Mouse (Mus musculus) kidney, postnatal 0 days (tissue): ENCODE data around the gene Zup1. TPM values are rescaled to one million over a fixed set of nuclear protein-coding genes. Genes with fewer than 3 reads are reported as not detected.
"Not testable (repeated sequence)": the region's sequence is repeated elsewhere in the genome, so short reads cannot be mapped to it uniquely, and the experiment has no call there.

ENCODE experiments used
- ATAC-seq: fragments of 200-750 bp; cut with Nextera tagmentation; replicated peaks from 2 replicates; pipeline ENCODE4 v1.8.0; 2017; ENCODE audit warnings: low read depth, moderate number of reproducible peaks, moderate TSS enrichment, moderate library complexity; ENCODE audit not compliant: low FRiP score
- DNase-seq: peaks from one replicate; pipeline ENCODE4 v3.0.0-alpha.2; 2016; ENCODE audit warnings: low spot score
- H3K27ac ChIP-seq: fragments of 300-500 bp; sonication (generic); 2 replicates; pipeline ENCODE4 v1.5.1; 2014; ENCODE audit warnings: mild to moderate bottlenecking
- H3K27me3 ChIP-seq: fragments of 300-500 bp; sonication (generic); 2 replicates; pipeline ENCODE4 v1.6.1; 2014; ENCODE audit warnings: low read length, mixed read lengths; ENCODE audit not compliant: insufficient read depth
- H3K36me3 ChIP-seq: fragments of 300-500 bp; sonication (generic); 2 replicates; pipeline ENCODE4 v1.6.1; 2014; ENCODE audit warnings: low read length, mixed read lengths; ENCODE audit not compliant: insufficient read depth
- H3K4me1 ChIP-seq: fragments of 300-500 bp; sonication (generic); replicated peaks from 2 replicates; pipeline ENCODE4 v1.6.1; 2014; ENCODE audit warnings: antibody characterized with exemption, low read length, mixed read lengths; ENCODE audit not compliant: insufficient read depth
- H3K4me2 ChIP-seq: fragments of 300-500 bp; sonication (generic); 2 replicates; pipeline ENCODE4 v1.6.1; 2014; ENCODE audit warnings: mild to moderate bottlenecking, low read length, moderate library complexity, mixed read lengths
- H3K4me3 ChIP-seq: fragments of 300-500 bp; sonication (generic); replicated peaks from 2 replicates; pipeline ENCODE4 v1.5.1; 2014; ENCODE audit warnings: low read depth, low read length
- H3K9ac ChIP-seq: fragments of 300-500 bp; sonication (generic); 2 replicates; pipeline ENCODE4 v1.6.1; 2014; ENCODE audit warnings: low read depth, low read length
- H3K9me3 ChIP-seq: fragments of 300-500 bp; sonication (generic); replicated peaks from 2 replicates; pipeline ENCODE4 v1.6.1; 2016; ENCODE audit warnings: low read length, inconsistent platforms, mixed read lengths
- CTCF ChIP-seq: IDR thresholded peaks from 2 replicates; pipeline ENCODE4 v1.5.1; 2016; ENCODE audit warnings: antibody characterized with exemption, low read depth, mild to moderate bottlenecking, moderate library complexity
- WGBS: fragments of 180-500 bp; shearing (Covaris S2); extraction: QIAGEN DNeasy Blood & Tissue Kit; methylation state at CpG from one replicate; pipeline ENCODE4 v1.1.7; 2014; 5-methylcytosine and 5-hydroxymethylcytosine counted together
- polyA plus RNA-seq: library from polyadenylated mRNA; unstranded; fragments of >200 nt; fragmentation: Nextera tagmentation; extraction: Ambion mirVana; gene quantifications from 2 replicates; pipeline ENCODE4 v1.2.1, GENCODE M21; 2015

The Zup1 gene
- polyA plus RNA-seq = 15.4 and 15.5 TPM in 2 replicates

DNA sequence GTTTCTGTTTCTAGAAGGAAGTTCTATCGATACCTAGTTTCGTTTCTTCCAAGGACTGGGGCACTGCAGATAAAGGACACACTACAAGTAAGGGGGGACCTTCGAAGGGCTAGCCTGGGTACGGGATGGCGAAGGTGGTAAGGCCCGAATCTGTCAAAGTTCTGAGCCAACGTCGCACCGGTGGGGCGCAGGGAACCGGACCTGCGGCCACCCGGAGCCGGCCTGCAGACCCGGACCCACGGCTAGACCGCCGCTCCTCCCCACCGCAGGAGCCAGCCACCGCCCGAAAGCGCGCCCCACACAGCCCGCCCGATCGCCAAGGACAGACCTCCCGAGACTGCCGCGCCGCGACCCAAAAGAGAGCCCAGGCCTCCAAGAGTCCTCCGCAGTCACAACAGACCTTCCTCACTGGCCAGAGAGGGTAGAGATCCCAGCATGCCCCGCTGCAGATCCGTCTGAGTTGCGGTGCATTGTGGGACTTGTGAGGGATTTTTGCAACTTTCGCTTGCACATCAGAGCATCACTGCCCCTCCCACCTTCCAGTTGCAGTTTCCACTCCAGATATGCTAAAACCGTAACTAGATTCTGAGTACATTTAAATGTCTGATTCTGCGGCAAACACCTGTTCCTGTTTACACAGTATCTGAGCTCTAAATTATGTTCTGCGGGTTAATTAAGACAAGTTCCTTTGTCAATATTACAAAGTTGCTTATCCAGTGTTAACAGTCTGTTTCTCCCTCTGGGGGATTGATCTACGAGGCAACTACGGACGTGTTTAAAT, at the start of gene Zup1:
TSS of gene Zup1 (minus strand) at position 467 of the 781 bp plus-strand sequence.
- ATAC-seq = peak; percentile 96
- H3K27ac ChIP-seq = peak within 1 kb of the TSS; percentile 83
- 2% methylated on average over 42 of the region's 42 CpGs for WGBS

DNA sequence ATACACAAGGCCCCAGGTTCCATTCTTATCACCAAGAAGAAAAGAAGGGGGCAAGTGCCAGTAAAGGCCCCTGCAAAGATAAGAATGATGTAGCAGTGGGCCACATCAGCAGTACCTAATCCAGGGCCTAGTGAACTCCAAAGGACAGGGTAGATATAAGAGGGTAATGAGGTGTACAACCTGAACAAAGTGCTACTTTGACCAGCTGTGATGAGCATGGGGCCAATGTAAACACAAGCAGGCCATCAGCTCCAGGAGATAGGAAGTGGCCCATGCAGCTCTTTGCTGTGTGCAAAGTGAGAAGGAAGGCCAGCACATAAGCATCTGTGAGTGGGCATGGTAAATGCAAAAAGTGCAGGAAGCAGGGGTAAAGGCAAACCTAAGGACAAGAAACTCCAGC, 47.3 kb upstream of the Zup1 start:
- ATAC-seq (no peak), DNase-seq (no peak)
- Histone ChIP-seq H3K36me3 (peaks cover 31% of the 10 kb centered on the region; the same call in 1 of the 2 replicates), H3K9me3 (no peaks in the 10 kb centered on the region), H3K9ac (no peak overlapping the region), H3K4me1 (no peaks in the 10 kb centered on the region), H3K27me3 (no peaks in the 10 kb centered on the region), H3K27ac (no peak overlapping the region), H3K4me2 (no peak overlapping the region), H3K4me3 (no peak overlapping the region)
- TF ChIP-seq CTCF = no peak

More for the DNA sequence above, at the start of gene Zup1:
- peak; percentile 96 for DNase-seq
- H3K4me1 ChIP-seq = 0 out of 2 replicates have a peak, but pooled peaks cover 4% of the 10 kb centered on the region
- H3K27me3 ChIP-seq = no peaks in the 10 kb centered on the region
- no peaks in the 10 kb centered on the region for H3K36me3 ChIP-seq
- no peaks in the 10 kb centered on the region for H3K9me3 ChIP-seq
- 0 out of 2 replicates have a peak, but pooled peaks have one; percentile 1 for TF ChIP-seq CTCF
- H3K4me2 ChIP-seq = peak within 1 kb of the TSS; percentile 75
- H3K4me3 ChIP-seq = peak within 1 kb of the TSS; percentile 74
- peak within 1 kb of the TSS; percentile 91 for H3K9ac ChIP-seq

DNA sequence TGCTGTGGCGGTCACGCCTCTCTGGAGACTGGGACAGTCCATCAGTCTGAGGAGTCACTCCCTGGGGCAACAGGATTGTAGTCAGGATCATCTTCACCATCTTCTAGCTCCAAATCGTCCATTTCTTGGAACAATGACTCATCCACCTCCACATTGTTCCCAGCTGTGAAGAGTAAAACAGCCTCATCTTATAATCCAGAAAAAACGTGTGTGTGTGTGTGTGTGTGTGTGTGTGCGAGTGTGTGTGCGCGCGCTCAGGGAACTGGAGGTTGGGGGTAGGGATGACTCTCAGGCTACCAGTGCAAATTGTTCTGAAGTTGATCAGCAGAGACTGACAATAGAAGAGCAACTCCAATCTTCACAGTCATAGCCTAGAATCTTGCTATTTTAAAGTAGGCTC, 45.6 kb upstream of the Zup1 start:
- not testable (repeated sequence) for ATAC-seq, H3K4me1 ChIP-seq, H3K4me3 ChIP-seq, DNase-seq, H3K27me3 ChIP-seq, H3K9me3 ChIP-seq, H3K27ac ChIP-seq, H3K4me2 ChIP-seq, H3K9ac ChIP-seq
- WGBS = 94% methylated on average over 6 of the region's 8 CpGs
- H3K36me3 ChIP-seq = peaks cover 41% of the 10 kb centered on the region; the same call in 1 of the 2 replicates

- 21% methylated on average over 4 of the region's 4 CpGs for WGBS
These were observed 35.7 kb upstream of the Zup1 start for GRCm38 (mm10) chr10:33986771-33987170.

DNA sequence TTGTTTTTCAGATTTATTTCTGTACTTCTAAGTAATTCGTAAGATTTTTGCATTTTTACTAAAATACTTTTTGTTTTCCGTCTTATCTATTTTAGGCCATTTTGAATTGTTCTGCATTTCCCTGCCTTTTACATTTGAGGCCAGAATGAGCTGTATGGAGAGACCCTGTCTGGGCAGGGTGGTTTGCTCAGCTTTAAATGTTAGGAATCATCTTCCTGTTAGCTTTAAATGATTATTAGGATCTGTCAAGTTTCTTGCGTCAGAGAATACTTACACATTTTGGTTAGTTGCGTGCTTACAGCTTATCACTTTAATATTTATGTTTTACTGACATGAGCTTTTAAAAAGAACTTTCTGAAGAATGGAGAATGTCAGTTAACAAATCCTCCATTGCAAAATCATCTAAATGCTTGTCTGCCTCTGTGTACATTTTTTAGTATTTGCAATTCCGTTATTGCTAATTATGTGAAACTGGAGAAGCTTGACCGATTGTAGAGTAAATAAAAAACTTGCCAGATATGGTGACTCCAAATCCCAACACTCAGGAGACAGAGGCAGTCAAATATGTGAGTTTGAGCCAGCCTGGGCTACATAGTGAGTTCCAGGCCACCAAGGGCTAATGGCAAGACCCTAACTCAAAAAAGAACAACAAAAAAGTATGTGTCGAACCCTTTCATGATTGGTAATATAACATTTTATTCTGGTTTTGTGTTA, 23.9 kb upstream of the Zup1 start:
- H3K4me3 ChIP-seq = no peak overlapping the region
- no peak overlapping the region for H3K9ac ChIP-seq
- no peak for DNase-seq
- whole genome bisulfite sequencing = 87% methylated on average over 7 of the region's 7 CpGs
- H3K27me3 ChIP-seq = no peaks in the 10 kb centered on the region
- H3K4me1 ChIP-seq = no peaks in the 10 kb centered on the region
- H3K27ac ChIP-seq = no peak overlapping the region
- ATAC-seq = no peak
- H3K9me3 ChIP-seq = 0 out of 2 replicates have a peak, but pooled peaks cover 2% of the 10 kb centered on the region
- H3K36me3 ChIP-seq = no peaks in the 10 kb centered on the region
- H3K4me2 ChIP-seq = no peak overlapping the region
- no peak for TF ChIP-seq CTCF

More at GRCm38 (mm10) chr10:33986771-33987170, 35.7 kb upstream of the Zup1 start:
- no peaks in the 10 kb centered on the region for H3K27me3 ChIP-seq
- no peaks in the 10 kb centered on the region for H3K9me3 ChIP-seq
- ATAC-seq = no peak; the same call in 1 of the 2 replicates
- peak; percentile 91 for DNase-seq
- no peaks in the 10 kb centered on the region for H3K4me1 ChIP-seq
- peak; percentile 99 for TF ChIP-seq CTCF
- H3K9ac ChIP-seq = no peak overlapping the region
- no peak overlapping the region for H3K4me3 ChIP-seq
- 0 out of 2 replicates have a peak, but pooled peaks cover under 1% of the 10 kb centered on the region for H3K36me3 ChIP-seq
- H3K4me2 ChIP-seq = no peak overlapping the region
- no peak overlapping the region for H3K27ac ChIP-seq

GRCm38 (mm10) chr10:33952509-33952908, 1.4 kb upstream of the Zup1 start:
- no peak for TF ChIP-seq CTCF

More at GRCm38 (mm10) chr10:33952509-33952908, 1.4 kb upstream of the Zup1 start:
- DNase-seq (no peak), ATAC-seq (no peak)
- H3K4me2 ChIP-seq = no peak overlapping the region
- no peak overlapping the region for H3K4me3 ChIP-seq
- 0 out of 2 replicates have a peak, but pooled peaks cover 4% of the 10 kb centered on the region for H3K4me1 ChIP-seq
- H3K36me3 ChIP-seq = no peaks in the 10 kb centered on the region
- H3K27me3 ChIP-seq = no peaks in the 10 kb centered on the region
- H3K9ac ChIP-seq = no peak overlapping the region
- no peak overlapping the region for H3K27ac ChIP-seq
- H3K9me3 ChIP-seq = no peaks in the 10 kb centered on the region
- WGBS = 70% methylated on average over 3 of the region's 3 CpGs
